Mouse (Mus musculus) frontal cortex, adult (tissue): ENCODE measurements around the gene Olfr69.
A peak's percentile ranks its signal among the peaks of the same experiment; 100 is the strongest.
"Not testable (repeated sequence)": the region's sequence is repeated elsewhere in the genome, so short reads cannot be mapped to it uniquely, and the experiment has no call there.

Source experiments
- ATAC-seq: cut with Nextera tagmentation; 2 replicates; pipeline ENCODE4 v1.9.2; 2017; ENCODE audit warnings: mild to moderate bottlenecking, moderate library complexity, mixed read lengths; ENCODE audit not compliant: low TSS enrichment

The Olfr69 gene

GRCm38 (mm10) chr7:103771494-103771893, at the start of gene Olfr69:
TSS of gene Olfr69 (minus strand) at chr7:103771594.
- ATAC-seq: no peak

- ATAC-seq: peak; percentile 65; the same call in 1 of the 2 replicates
Measured at GRCm38 (mm10) chr7:103815085-103815484, 43.7 kb upstream of the Olfr69 start.

GRCm38 (mm10) chr7:103813766-103814165, 42.4 kb upstream of the Olfr69 start, which contains the start of gene Hbb-bt:
TSS of gene Hbb-bt (minus strand) at chr7:103813996.
- no peak for ATAC-seq

GRCm38 (mm10) chr7:103813152-103813551, 41.8 kb upstream of the Olfr69 start:
- not testable (repeated sequence) for ATAC-seq

GRCm38 (mm10) chr7:103812174-103812573, 40.8 kb upstream of the Olfr69 start:
- ATAC-seq: no peak

- no peak for ATAC-seq
Measured at GRCm38 (mm10) chr7:103811223-103811845, 39.9 kb upstream of the Olfr69 start.

- ATAC-seq: no peak
Measured at GRCm38 (mm10) chr7:103810746-103811145, 39.4 kb upstream of the Olfr69 start.

GRCm38 (mm10) chr7:103810296-103810695, 38.9 kb upstream of the Olfr69 start:
- no peak for ATAC-seq

- no peak for ATAC-seq
Measured at GRCm38 (mm10) chr7:103809801-103810155, 38.4 kb upstream of the Olfr69 start.

- ATAC-seq: no peak
Measured at GRCm38 (mm10) chr7:103808971-103809800, 37.8 kb upstream of the Olfr69 start.

GRCm38 (mm10) chr7:103808120-103808519, 36.7 kb upstream of the Olfr69 start:
- not testable (repeated sequence) for ATAC-seq

GRCm38 (mm10) chr7:103806856-103807255, 35.5 kb upstream of the Olfr69 start:
- ATAC-seq: peak; percentile 62

GRCm38 (mm10) chr7:103792669-103793388, 21.4 kb upstream of the Olfr69 start:
- no peak for ATAC-seq

- ATAC-seq: no peak
Measured at GRCm38 (mm10) chr7:103791721-103792120, 20.3 kb upstream of the Olfr69 start, which contains the start of gene Olfr67. TSS of gene Olfr67 (minus strand) at chr7:103791821.

GRCm38 (mm10) chr7:103779598-103779997, 8.2 kb upstream of the Olfr69 start, which contains the start of gene Olfr68:
TSS of gene Olfr68 (minus strand) at chr7:103779698.
- ATAC-seq: no peak

GRCm38 (mm10) chr7:103777652-103778051, 6.3 kb upstream of the Olfr69 start:
- not testable (repeated sequence) for ATAC-seq

- ATAC-seq: not testable (repeated sequence)
Measured at GRCm38 (mm10) chr7:103767687-103768086, 3.7 kb downstream of the Olfr69 start.

GRCm38 (mm10) chr7:103762212-103762611, 9.2 kb downstream of the Olfr69 start:
- not testable (repeated sequence) for ATAC-seq

- ATAC-seq: no peak
Measured at GRCm38 (mm10) chr7:103757233-103757632, 14.2 kb downstream of the Olfr69 start, which contains the start of gene Olfr630. TSS of gene Olfr630 (minus strand) at chr7:103757333.

- no peak for ATAC-seq
Measured at GRCm38 (mm10) chr7:103744843-103745242, 26.6 kb downstream of the Olfr69 start, which contains the start of gene Olfr629. TSS of gene Olfr629 (minus strand) at chr7:103744943.

GRCm38 (mm10) chr7:103730074-103730473, 41.3 kb downstream of the Olfr69 start, which contains the start of gene Olfr628:
TSS of gene Olfr628 (plus strand) at chr7:103730374.
- ATAC-seq: no peak

- peak; percentile 52; the same call in 1 of the 2 replicates for ATAC-seq
Measured at GRCm38 (mm10) chr7:103716398-103716797, 55.0 kb downstream of the Olfr69 start.
